Mouse (Mus musculus) bone marrow, adult 2 months (tissue): ENCODE results near the gene Osgepl1.

Source experiments
- CTCF ChIP-seq: fragments of 200-500 bp; IDR thresholded peaks from 2 replicates; pipeline ENCODE4 v1.5.1; 2011; ENCODE audit warnings: low read length, control low read depth; ENCODE audit not compliant: control insufficient read depth, insufficient read depth
- POLR2A ChIP-seq: fragments of 200-500 bp; IDR thresholded peaks from 2 replicates; pipeline ENCODE4 v1.6.1; 2011; ENCODE audit warnings: low read depth, mild to moderate bottlenecking, control low read depth, low read length, borderline replicate concordance; ENCODE audit not compliant: control insufficient read depth

- TF ChIP-seq POLR2A (no peak), CTCF (no peak)
Observed at GRCm38 (mm10) chr1:53269901-53270300, 43.5 kb upstream of the Osgepl1 start.
